Mouse (Mus musculus) CH12.LX (cell line): ENCODE measurements around the gene Lpcat1. TPM values are rescaled to one million over a fixed set of nuclear protein-coding genes. Genes with fewer than 3 reads are reported as not detected.

Experiments used
- DNase-seq: peaks from one replicate; pipeline ENCODE4 v3.0.0-alpha.2; 2013; ENCODE audit errors: extremely low read depth
- H3K27ac ChIP-seq: 2 replicates; pipeline ENCODE4 v1.5.1; 2012; ENCODE audit warnings: low read depth, mild to moderate bottlenecking, control low read depth, moderate library complexity; ENCODE audit not compliant: insufficient read depth
- H3K27me3 ChIP-seq: replicated peaks from 2 replicates; pipeline ENCODE3; 2012; ENCODE audit warnings: inconsistent platforms
- H3K36me3 ChIP-seq, 2 experiments: replicated peaks in 1 of 2; 2 replicates each; pipeline versions ENCODE3 to v1.6.1; 2012; ENCODE audit warnings: inconsistent platforms in 1 of 2, low read length in 1 of 2, mild to moderate bottlenecking in 1 of 2, mixed read lengths in 1 of 2, moderate library complexity in 1 of 2; ENCODE audit not compliant: control insufficient read depth in 1 of 2, insufficient read depth in 1 of 2
- H3K4me1 ChIP-seq, 2 experiments: 2 replicates each; pipeline ENCODE4 v1.6.1; 2012; ENCODE audit warnings: inconsistent platforms in 1 of 2, moderate library complexity in 1 of 2; ENCODE audit not compliant: insufficient read depth in 2 of 2, control insufficient read depth in 1 of 2
- H3K4me2 ChIP-seq: 2 replicates; pipeline ENCODE4 v1.6.1; 2012; ENCODE audit warnings: low read depth, mild to moderate bottlenecking, control low read depth; ENCODE audit not compliant: poor library complexity, insufficient read depth, severe bottlenecking
- H3K4me3 ChIP-seq, 3 experiments: fragments of 150-350 bp in 1 of 3; sonication (generic) in 1 of 3; replicated peaks in 1 of 3; 2 replicates each; pipeline versions ENCODE3 to v1.5.1; 2011 to 2012; ENCODE audit warnings: low read depth in 2 of 3, low read length in 2 of 3, mild to moderate bottlenecking in 2 of 3, moderate library complexity in 2 of 3, control low read depth in 1 of 3, improper control_type of control experiment in 1 of 3, inconsistent platforms in 1 of 3, mixed read lengths in 1 of 3; ENCODE audit not compliant: poor library complexity in 1 of 3
- H3K79me2 ChIP-seq: replicated peaks from 2 replicates; pipeline ENCODE4 v1.6.1; 2012; ENCODE audit warnings: mild to moderate bottlenecking, moderate library complexity; ENCODE audit not compliant: control insufficient read depth, poor library complexity, insufficient read depth, severe bottlenecking; ENCODE audit errors: extremely low read depth
- H3K9ac ChIP-seq: 2 replicates; pipeline ENCODE4 v1.6.1; 2012; ENCODE audit warnings: low read depth, mild to moderate bottlenecking, control low read depth, moderate library complexity; ENCODE audit not compliant: insufficient read depth
- H3K9me3 ChIP-seq: replicated peaks from 2 replicates; pipeline ENCODE3; 2012; ENCODE audit warnings: low read length, inconsistent platforms, mixed read lengths
- BHLHE40 ChIP-seq: IDR thresholded peaks from 2 replicates; pipeline ENCODE4 v1.6.1; 2011; ENCODE audit warnings: mild to moderate bottlenecking, low read depth, low read length, improper control_type of control experiment
- CHD2 ChIP-seq: IDR thresholded peaks from 2 replicates; pipeline ENCODE4 v1.6.1; 2011; ENCODE audit warnings: low read length, improper control_type of control experiment
- CTCF ChIP-seq, 2 experiments: IDR thresholded peaks in 1 of 2; conservative IDR thresholded peaks in 1 of 2; 2 replicates each; pipeline ENCODE4 v1.5.1; 2011 to 2012; ENCODE audit warnings: low read depth in 2 of 2, low read length in 2 of 2, improper control_type of control experiment in 1 of 2, inconsistent platforms in 1 of 2, mild to moderate bottlenecking in 1 of 2, moderate library complexity in 1 of 2
- E2F4 ChIP-seq: IDR thresholded peaks from 2 replicates; pipeline ENCODE4 v1.6.1; 2011; ENCODE audit warnings: low read depth, low read length, improper control_type of control experiment; ENCODE audit not compliant: insufficient replicate concordance
- ELF1 ChIP-seq: IDR thresholded peaks from 2 replicates; pipeline ENCODE4 v1.6.1; 2014; ENCODE audit warnings: low read depth, mild to moderate bottlenecking, inconsistent platforms, low read length, improper control_type of control experiment
- EP300 ChIP-seq: IDR thresholded peaks from 2 replicates; pipeline ENCODE4 v1.6.1; 2011; ENCODE audit warnings: low read length, improper control_type of control experiment
- HCFC1 ChIP-seq: IDR thresholded peaks from 2 replicates; pipeline ENCODE4 v1.6.1; 2012; ENCODE audit warnings: low read depth, mild to moderate bottlenecking, inconsistent platforms, low read length, improper control_type of control experiment
- JUND ChIP-seq: conservative IDR thresholded peaks from 2 replicates; pipeline ENCODE4 v1.6.1; 2011; ENCODE audit warnings: low read depth, low read length, improper control_type of control experiment
- KAT2A ChIP-seq: IDR thresholded peaks from 2 replicates; pipeline ENCODE4 v1.6.1; 2012; ENCODE audit warnings: low read length, improper control_type of control experiment, inconsistent platforms; ENCODE audit not compliant: insufficient replicate concordance
- MAFK ChIP-seq: IDR thresholded peaks from 2 replicates; pipeline ENCODE4 v1.6.1; 2011; ENCODE audit warnings: low read length, improper control_type of control experiment; ENCODE audit not compliant: insufficient replicate concordance
- MAZ ChIP-seq: IDR thresholded peaks from 2 replicates; pipeline ENCODE4 v1.6.1; 2012; ENCODE audit warnings: low read depth, mild to moderate bottlenecking, inconsistent platforms, low read length, improper control_type of control experiment, moderate library complexity
- MEF2A ChIP-seq: IDR thresholded peaks from 2 replicates; pipeline ENCODE4 v1.6.1; 2014; ENCODE audit warnings: low read depth, mild to moderate bottlenecking, inconsistent platforms, low read length, improper control_type of control experiment, borderline replicate concordance
- MXI1 ChIP-seq: IDR thresholded peaks from 2 replicates; pipeline ENCODE4 v1.6.1; 2011; ENCODE audit warnings: mild to moderate bottlenecking, low read depth, low read length, improper control_type of control experiment
- NELFE ChIP-seq: IDR thresholded peaks from 2 replicates; pipeline ENCODE4 v1.6.1; 2011; ENCODE audit warnings: low read depth, low read length, improper control_type of control experiment
- PAX5 ChIP-seq: IDR thresholded peaks from 2 replicates; pipeline ENCODE4 v1.6.1; 2012; ENCODE audit warnings: low read length, inconsistent platforms, mixed read lengths
- POLR2AphosphoS2 ChIP-seq: IDR thresholded peaks from 2 replicates; pipeline ENCODE4 v1.6.1; 2011; ENCODE audit warnings: low read depth, low read length, improper control_type of control experiment
- RAD21 ChIP-seq: IDR thresholded peaks from 2 replicates; pipeline ENCODE4 v1.6.1; 2011; ENCODE audit warnings: low read depth, mild to moderate bottlenecking, low read length, improper control_type of control experiment, moderate library complexity
- RCOR1 ChIP-seq: conservative IDR thresholded peaks from 2 replicates; pipeline ENCODE4 v1.6.1; 2012; ENCODE audit warnings: low read depth, mild to moderate bottlenecking, inconsistent platforms, low read length, improper control_type of control experiment
- SIN3A ChIP-seq: IDR thresholded peaks from 2 replicates; pipeline ENCODE4 v1.6.1; 2012; ENCODE audit warnings: low read length, improper control_type of control experiment, inconsistent platforms
- SMC3 ChIP-seq: IDR thresholded peaks from 2 replicates; pipeline ENCODE4 v1.6.1; 2011; ENCODE audit warnings: low read depth, low read length, improper control_type of control experiment
- TCF12 ChIP-seq: IDR thresholded peaks from 2 replicates; pipeline ENCODE4 v1.6.1; 2014; ENCODE audit warnings: low read depth, mild to moderate bottlenecking, inconsistent platforms, low read length, improper control_type of control experiment
- UBTF ChIP-seq: IDR thresholded peaks from 2 replicates; pipeline ENCODE4 v1.6.1; 2012; ENCODE audit warnings: low read depth, mild to moderate bottlenecking, inconsistent platforms, low read length, improper control_type of control experiment, moderate library complexity
- USF1 ChIP-seq: IDR thresholded peaks from 2 replicates; pipeline ENCODE4 v1.6.1; 2014; ENCODE audit warnings: low read depth, mild to moderate bottlenecking, inconsistent platforms, low read length, improper control_type of control experiment
- ZKSCAN1 ChIP-seq: IDR thresholded peaks from 2 replicates; pipeline ENCODE4 v1.6.1; 2012; ENCODE audit warnings: low read depth, inconsistent platforms, low read length, improper control_type of control experiment, borderline replicate concordance
- dilution Hi-C: fragments of 300-500 bp; cut with MboI; formaldehyde crosslinking; loops from 2 replicates; pipeline ENCODE4 v1.14.3; 2020; ENCODE audit warnings: low sequenced_read_pairs; ENCODE audit not compliant: extremely low pct_unique_long_range_greater_than_20kb, extremely low pct_ligation_motif_present
- in situ Hi-C: fragments of 300-500 bp; cut with MboI; formaldehyde crosslinking; loops from 3 replicates; pipeline ENCODE4 v1.14.3; 2019; ENCODE audit warnings: low sequenced_read_pairs, low pct_ligation_motif_present, low pct_unique_long_range_greater_than_20kb, mixed read lengths
- polyA plus RNA-seq: library from polyadenylated mRNA; unstranded; fragments of >175 nt; gene quantifications from 2 replicates; pipeline ENCODE4 v1.2.1, GENCODE M21; 2012; ENCODE audit warnings: low read depth; ENCODE audit not compliant: insufficient read length
- total RNA-seq, 2 experiments: library from RNA; depleted of rRNA; stranded (reverse); fragments of 300-350 nt in 1 of 2; fragments of >200 nt in 1 of 2; gene quantifications; 2 replicates each; pipeline ENCODE4 v1.2.3; 2012 to 2014

Gene Lpcat1
- total and polyA plus RNA-seq, 3 experiments = 22.6 to 36.9 (median 36.2) TPM

DNA sequence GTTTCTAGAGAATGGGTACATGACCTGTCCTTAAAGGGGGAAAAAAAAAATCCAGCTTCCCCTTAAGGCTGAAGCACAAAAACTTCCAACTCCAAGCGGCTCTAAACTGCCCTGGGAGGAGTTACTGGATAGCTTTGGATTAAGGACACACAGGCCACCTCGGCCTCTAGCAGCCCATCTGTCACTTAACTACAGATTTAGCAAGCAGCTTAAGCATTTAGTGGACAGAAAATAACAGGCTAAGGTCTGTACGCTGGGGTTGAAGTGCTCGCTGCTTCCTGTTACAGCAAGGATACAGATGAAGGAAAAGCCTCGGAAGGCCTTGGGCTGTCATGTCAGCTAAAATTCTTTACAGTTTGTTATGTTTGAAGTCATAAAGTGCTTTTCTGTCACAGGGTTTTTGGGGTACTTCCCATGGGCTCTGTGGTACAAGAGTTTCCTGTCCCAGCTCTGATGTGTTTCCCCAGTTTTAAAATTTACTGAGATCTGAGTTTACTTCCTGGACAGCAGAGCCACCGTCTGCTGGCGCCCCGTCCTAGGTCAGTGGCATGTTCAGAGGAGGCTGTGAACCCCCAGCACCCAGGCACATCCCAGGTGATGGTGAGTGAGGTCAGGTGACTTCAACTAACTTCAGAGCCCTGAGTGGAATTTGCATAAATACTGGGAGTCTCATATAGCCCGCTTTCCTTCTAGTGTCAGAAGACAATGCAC, 2.4 kb downstream of the Lpcat1 start:
- peaks cover 12 to 72% of the 10 kb centered on the region in 2 experiments for H3K4me1 ChIP-seq
- no peak overlapping the region for H3K9ac ChIP-seq
- H3K4me3 ChIP-seq = peak overlapping the region in 1 of 3 experiments; percentile 93
- in situ Hi-C loops (no loop called here), dilution Hi-C loops (no loop called here)
- no peak overlapping the region for H3K27ac ChIP-seq
- H3K79me2 ChIP-seq = peaks cover 10% of the 10 kb centered on the region
- H3K4me2 ChIP-seq = peak overlapping the region; percentile 98; the same call in 1 of the 2 replicates
- H3K36me3 ChIP-seq = peaks cover 4 to 35% of the 10 kb centered on the region in 2 experiments
- TF ChIP-seq USF1 (no peak), BHLHE40 (peak; percentile 57), KAT2A (no peak), JUND (no peak), SIN3A (no peak)
- peak; percentile 39 for DNase-seq
- no peaks in the 10 kb centered on the region for H3K27me3 ChIP-seq
- no peaks in the 10 kb centered on the region for H3K9me3 ChIP-seq

DNA sequence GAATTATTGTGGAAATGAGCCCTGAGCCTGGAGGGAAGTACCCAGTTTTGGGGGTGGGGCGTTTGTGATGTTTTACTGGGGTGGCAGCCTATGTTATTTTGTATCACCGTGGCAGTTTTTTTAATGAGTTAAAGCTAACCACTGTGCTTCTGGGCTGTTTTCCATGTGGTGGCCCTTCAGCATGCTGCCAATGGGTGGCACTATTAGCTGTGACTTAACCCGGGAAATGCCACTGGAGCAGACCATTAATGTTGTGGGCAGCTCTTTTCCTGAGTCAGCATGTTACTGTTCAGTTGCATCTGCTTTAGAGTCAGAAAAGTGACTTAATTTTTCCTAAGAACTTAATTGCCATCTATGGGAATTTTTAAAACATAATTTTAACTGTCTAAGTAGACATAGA, 5.5 kb downstream of the Lpcat1 start:
- Histone ChIP-seq H3K79me2 (peaks cover 10% of the 10 kb centered on the region), H3K27me3 (no peaks in the 10 kb centered on the region), H3K27ac (no peak overlapping the region), H3K4me2 (no peak overlapping the region), H3K9ac (no peak overlapping the region), H3K36me3 (peaks cover 4 to 58% of the 10 kb centered on the region in 2 experiments), H3K4me3 (no peak overlapping the region), H3K4me1 (peaks cover 20 to 78% of the 10 kb centered on the region in 2 experiments), H3K9me3 (no peaks in the 10 kb centered on the region)
- DNase-seq = no peak
- in situ Hi-C loops = no loop called here
- TF ChIP-seq NELFE = no peak
- peak; percentile 85 for TF ChIP-seq MAFK
- TF ChIP-seq CTCF (conservative IDR thresholded peaks at IDR 0.05 in 1 of 2, IDR thresholded peaks at IDR 0.05 in 1 of 2; ENCODE audit: low read depth in 2 of 2, low read length in 2 of 2) = peak in 1 of 2 experiments; percentile 41; a peak in 2 of 4 replicates
- TF ChIP-seq, all 38 proteins: peak for 2
- dilution Hi-C loops = no loop called here

DNA sequence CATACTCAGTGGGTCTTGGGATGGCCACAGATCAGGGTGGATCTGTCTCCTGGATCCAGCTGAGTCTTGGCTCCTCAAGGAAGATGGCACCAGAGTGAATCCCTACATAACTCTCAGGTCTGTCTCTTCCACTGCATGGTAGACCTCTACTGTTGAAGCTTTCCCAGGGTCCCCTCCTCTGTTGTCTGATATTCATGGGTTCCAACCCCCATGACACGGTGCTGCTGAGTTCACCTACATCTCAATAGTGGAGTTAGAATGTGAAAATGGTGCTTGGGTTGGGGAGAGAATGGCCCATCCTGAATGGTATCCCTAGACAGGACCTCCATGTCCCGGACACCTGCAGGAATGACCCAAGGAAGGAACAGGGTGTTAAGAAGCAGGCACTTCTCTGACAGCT, 6.7 kb downstream of the Lpcat1 start:
- no peak overlapping the region for H3K4me2 ChIP-seq

More for the DNA sequence above, 6.7 kb downstream of the Lpcat1 start:
- Histone ChIP-seq H3K36me3 (peaks cover 4 to 69% of the 10 kb centered on the region in 2 experiments), H3K9me3 (no peaks in the 10 kb centered on the region), H3K27me3 (no peaks in the 10 kb centered on the region), H3K4me3 (no peak overlapping the region), H3K27ac (no peak overlapping the region), H3K79me2 (peaks cover 9% of the 10 kb centered on the region), H3K9ac (no peak overlapping the region), H3K4me1 (peaks cover 16 to 83% of the 10 kb centered on the region in 2 experiments)
- in situ Hi-C loops (no loop called here), dilution Hi-C loops (no loop called here)
- no peak for DNase-seq
- TF ChIP-seq E2F4 = no peak
- TF ChIP-seq MAFK = no peak
- TF ChIP-seq UBTF = no peak
- TF ChIP-seq SIN3A = no peak
- TF ChIP-seq MXI1 = no peak
- TF ChIP-seq ZKSCAN1 = no peak
- TF ChIP-seq RCOR1 = no peak
- no peak for TF ChIP-seq MAZ
- TF ChIP-seq EP300 = no peak
- no peak for TF ChIP-seq HCFC1
- no peak for TF ChIP-seq POLR2AphosphoS2
- TF ChIP-seq TCF12 = no peak
- TF ChIP-seq CHD2 = no peak
- no peak for TF ChIP-seq RAD21
- no peak for TF ChIP-seq CTCF (conservative IDR thresholded peaks at IDR 0.05 in 1 of 2, IDR thresholded peaks at IDR 0.05 in 1 of 2; ENCODE audit: low read depth in 2 of 2, low read length in 2 of 2)
- TF ChIP-seq KAT2A = no peak
- no peak for TF ChIP-seq PAX5
- no peak for TF ChIP-seq MEF2A
- TF ChIP-seq ELF1 = no peak
- no peak for TF ChIP-seq SMC3
